Mouse (Mus musculus) erythroblast, embryonic 14.5 days (primary cell): ENCODE data around the gene Stra6l. TPM values are rescaled to one million over a fixed set of nuclear protein-coding genes. Genes with fewer than 3 reads are reported as not detected.

ENCODE experiments used
- H3K27me3 ChIP-seq: 2 replicates; pipeline ENCODE4 v1.6.1; 2012; ENCODE audit warnings: inconsistent platforms; ENCODE audit not compliant: control insufficient read depth
- H3K36me3 ChIP-seq: 2 replicates; pipeline ENCODE4 v1.6.1; 2012; ENCODE audit warnings: mild to moderate bottlenecking, inconsistent platforms; ENCODE audit not compliant: control insufficient read depth
- H3K4me1 ChIP-seq: 2 replicates; pipeline ENCODE4 v1.6.1; 2012; ENCODE audit warnings: inconsistent platforms; ENCODE audit not compliant: control insufficient read depth
- H3K4me3 ChIP-seq: replicated peaks from 2 replicates; pipeline ENCODE3; 2012; ENCODE audit warnings: moderate library complexity, mild to moderate bottlenecking, inconsistent platforms
- H3K9me3 ChIP-seq: 2 replicates; pipeline ENCODE4 v1.6.1; 2012; ENCODE audit warnings: low read length, inconsistent platforms, mixed read lengths; ENCODE audit not compliant: control insufficient read depth
- GATA1 ChIP-seq: IDR thresholded peaks from 2 replicates; pipeline ENCODE4 v1.6.1; 2012; ENCODE audit warnings: low read length, inconsistent platforms, mixed read lengths
- TAL1 ChIP-seq: IDR thresholded peaks from 3 replicates; pipeline ENCODE4 v1.6.1; 2012; ENCODE audit warnings: low read length, inconsistent platforms, mixed read lengths
- polyA plus RNA-seq: library from polyadenylated mRNA; stranded (reverse); fragments of >175 nt; gene quantifications from 2 replicates; pipeline ENCODE4 v1.2.3, GENCODE M21; 2012

Stra6l gene
- polyA plus RNA-seq, 1 experiment = not detected

GRCm38 (mm10) chr4:45928561-45928960 is 80.1 kb downstream of the Stra6l start:
- TF ChIP-seq GATA1 (no peak), TAL1 (no peak)
- H3K27me3 ChIP-seq = no peaks in the 10 kb centered on the region
- H3K4me1 ChIP-seq = no peaks in the 10 kb centered on the region

More at GRCm38 (mm10) chr4:45928561-45928960, 80.1 kb downstream of the Stra6l start:
- H3K36me3 ChIP-seq = no peaks in the 10 kb centered on the region
- H3K9me3 ChIP-seq = no peaks in the 10 kb centered on the region
- H3K4me3 ChIP-seq = no peak overlapping the region

Other genes starting within 250 kb of the Stra6l start
- 0.10 and 0.14 TPM in 2 replicates for gene Aldh1b1, start 49.6 kb upstream of the Stra6l start, polyA plus RNA-seq
- gene Igfbpl1, start 21.7 kb upstream of the Stra6l start, polyA plus RNA-seq = not detected in 2 replicates
- gene Ccdc180, start 41.6 kb downstream of the Stra6l start, polyA plus RNA-seq = not detected in 2 replicates
- gene Tdrd7, start 116.7 kb downstream of the Stra6l start, polyA plus RNA-seq = 0.02 TPM in 1 of 2 replicates, not detected in the other
- 22.7 and 25.0 TPM in 2 replicates for gene Tmod1, start 190.3 kb downstream of the Stra6l start, polyA plus RNA-seq